Mouse (Mus musculus) monocyte, adult 5-6 weeks (primary cell): Measurements from ENCODE around the gene Abca2. TPM values are rescaled to one million over a fixed set of nuclear protein-coding genes. Genes with fewer than 3 reads are reported as not detected.

Experiments
- ATAC-seq: fragments of 153-309, 156-312 bp; replicated peaks from 2 replicates; pipeline ENCODE4 v1.8.0; 2017; ENCODE audit warnings: mild to moderate bottlenecking; ENCODE audit not compliant: low TSS enrichment, insufficient number of reproducible peaks, severe bottlenecking, poor library complexity, low FRiP score
- total RNA-seq: library from RNA; stranded (forward); fragments of 200-1000, 200-491, 200-594 nt; gene quantifications from 3 replicates; pipeline ENCODE4 v1.2.3, GENCODE M21; 2017

Abca2 gene
- total RNA-seq, 1 experiment from 2014 or later: 16.8 TPM

DNA sequence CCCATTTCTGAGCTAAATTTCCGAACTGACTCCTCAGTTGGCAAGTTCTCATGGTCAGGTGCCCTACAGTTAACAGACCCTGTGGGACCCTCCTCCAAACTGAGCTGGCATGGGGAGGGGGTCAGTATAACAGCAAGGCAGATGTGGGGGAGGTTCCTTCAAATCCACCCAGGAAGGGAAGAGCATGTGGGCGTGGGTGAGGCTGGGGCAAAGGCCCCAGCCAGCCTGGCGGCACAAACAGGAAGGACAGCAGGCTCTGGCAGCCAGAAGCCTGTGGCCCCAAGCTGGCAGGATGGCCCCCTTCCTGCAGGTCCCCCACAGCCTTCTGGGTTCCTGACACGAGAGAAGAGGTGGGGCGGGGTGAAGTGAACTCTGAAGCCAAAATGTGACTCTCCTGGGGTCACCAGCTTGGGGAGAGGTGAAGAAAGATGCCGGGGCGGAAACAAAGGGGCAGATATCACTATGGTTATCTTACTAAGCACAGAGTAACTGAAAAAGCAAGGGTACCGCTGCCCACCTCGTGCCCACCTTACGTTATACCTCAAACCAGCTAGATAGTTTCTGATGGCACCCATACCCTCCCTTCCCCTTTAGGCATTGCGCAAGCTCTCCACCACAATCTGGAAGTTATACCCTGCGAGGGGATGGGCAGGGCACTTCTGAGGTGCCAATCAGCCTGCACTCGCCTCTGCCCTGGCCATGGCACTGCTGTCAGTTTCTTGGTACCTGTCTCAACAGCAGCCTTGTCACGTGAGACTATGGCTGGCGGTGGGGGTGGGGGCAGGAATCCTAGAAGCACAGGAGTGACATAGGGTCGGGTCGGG, 5.7 kb upstream of the Abca2 start, which contains the start of gene Fut7:
Gene Fut7, plus strand, starts transcription at position 681 of the 824 bp plus-strand sequence.
- peak; percentile 64 for ATAC-seq

GRCm38 (mm10) chr2:25423626-25424025, 4.9 kb upstream of the Abca2 start:
- ATAC-seq: no peak

GRCm38 (mm10) chr2:25425481-25425880, 3.0 kb upstream of the Abca2 start:
- no peak for ATAC-seq

- peak; percentile 31 for ATAC-seq
Observed at GRCm38 (mm10) chr2:25426721-25427191, 1.7 kb upstream of the Abca2 start.

DNA sequence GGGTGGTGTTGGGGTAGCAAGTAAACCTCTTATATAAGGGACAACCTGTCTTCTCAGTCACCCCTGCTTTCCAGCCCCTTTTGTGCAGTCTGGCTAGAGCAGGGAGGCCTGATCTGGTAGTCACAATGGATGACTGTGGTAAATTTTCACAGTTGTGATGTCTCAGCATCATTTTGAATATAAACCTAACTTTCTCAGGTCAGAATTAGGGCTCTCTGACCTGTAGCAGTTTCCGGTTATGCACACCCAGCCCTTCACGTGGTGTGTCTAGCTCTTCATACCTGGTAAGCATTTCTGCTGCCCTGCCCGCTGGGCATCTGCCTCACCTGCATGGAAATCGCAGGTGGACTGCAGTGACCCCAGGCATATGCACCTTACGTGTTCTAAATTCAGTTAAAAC, 1.2 kb upstream of the Abca2 start:
- ATAC-seq: no peak

DNA sequence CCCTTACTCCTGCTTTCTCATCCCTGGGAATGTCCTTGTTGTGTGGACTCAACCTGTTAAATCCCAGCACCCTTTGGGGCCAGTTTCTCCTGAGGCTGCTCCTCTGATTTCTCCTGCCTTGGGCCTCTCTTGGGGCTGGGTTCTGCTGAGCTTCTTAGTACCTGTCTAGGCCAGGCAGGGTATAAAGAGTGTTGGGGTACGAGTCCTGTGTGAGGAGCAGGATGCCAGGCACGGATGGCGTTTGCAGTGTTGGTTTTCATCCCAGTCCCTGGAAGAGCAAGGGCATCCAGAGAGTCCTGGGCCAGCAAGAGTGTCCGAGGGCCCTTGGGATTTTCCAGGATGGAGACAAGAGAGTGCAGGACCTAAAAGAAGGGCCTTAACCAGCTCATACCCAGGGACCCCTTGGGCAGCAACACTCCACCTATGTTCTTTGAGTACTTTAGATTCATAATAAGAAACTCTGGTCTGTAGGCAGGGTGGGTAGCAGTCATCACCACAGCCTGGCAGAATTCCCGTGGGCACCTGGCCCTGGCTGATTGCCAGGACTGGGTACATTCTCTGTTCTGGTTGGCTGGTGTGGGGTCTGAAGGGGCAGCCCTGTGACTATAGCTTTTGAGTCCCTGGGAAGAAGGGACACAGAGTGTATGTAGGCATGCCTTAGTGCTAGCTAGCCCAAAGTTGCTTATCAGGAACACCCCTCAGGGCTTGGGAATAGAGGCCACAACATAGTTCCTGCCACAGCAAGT, 1.1 kb downstream of the Abca2 start:
- no peak for ATAC-seq

- ATAC-seq: no peak
Observed at GRCm38 (mm10) chr2:25430395-25431233, 2.1 kb downstream of the Abca2 start.

GRCm38 (mm10) chr2:25431308-25431855, 2.9 kb downstream of the Abca2 start:
- ATAC-seq: no peak

DNA sequence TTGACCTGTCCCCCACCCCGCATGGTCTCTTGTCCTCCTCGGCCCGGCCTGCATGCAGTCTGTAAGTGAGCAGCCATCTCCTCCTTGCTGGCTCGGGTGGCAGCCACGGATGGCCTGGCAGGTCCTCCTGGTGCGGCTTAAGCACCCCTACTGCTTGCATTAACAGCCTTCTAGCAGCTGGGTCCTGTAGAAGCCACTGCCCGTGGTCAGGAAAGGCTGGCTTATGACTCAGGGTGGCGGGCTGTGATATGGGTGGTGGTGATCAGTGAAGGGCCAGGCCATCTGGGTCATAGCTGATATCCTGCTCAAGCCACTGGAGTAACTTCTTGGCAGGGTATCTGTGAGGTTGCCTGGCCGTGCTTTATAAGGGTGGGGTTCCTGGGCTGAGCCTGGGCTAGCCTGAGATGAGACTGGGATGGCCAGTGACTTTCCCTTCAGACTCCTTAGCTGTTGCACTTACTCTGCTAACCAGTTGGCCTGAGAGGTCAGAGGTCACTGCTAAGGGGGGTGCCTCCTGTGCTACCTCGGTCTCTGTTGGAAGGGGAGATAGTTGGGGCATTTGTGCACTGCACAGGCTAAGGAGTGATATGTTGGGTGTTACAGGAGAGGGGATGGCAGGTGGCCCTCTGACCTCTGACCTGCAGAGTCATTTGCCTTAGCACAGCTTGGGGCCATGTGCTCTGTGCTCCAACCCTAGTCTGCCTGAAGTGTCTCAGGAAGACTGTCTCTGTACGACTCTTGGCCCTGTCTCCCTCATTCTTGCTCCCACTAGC, 4.0 kb downstream of the Abca2 start:
- no peak for ATAC-seq

- no peak for ATAC-seq
Observed at GRCm38 (mm10) chr2:25433101-25433500, 4.6 kb downstream of the Abca2 start.

DNA sequence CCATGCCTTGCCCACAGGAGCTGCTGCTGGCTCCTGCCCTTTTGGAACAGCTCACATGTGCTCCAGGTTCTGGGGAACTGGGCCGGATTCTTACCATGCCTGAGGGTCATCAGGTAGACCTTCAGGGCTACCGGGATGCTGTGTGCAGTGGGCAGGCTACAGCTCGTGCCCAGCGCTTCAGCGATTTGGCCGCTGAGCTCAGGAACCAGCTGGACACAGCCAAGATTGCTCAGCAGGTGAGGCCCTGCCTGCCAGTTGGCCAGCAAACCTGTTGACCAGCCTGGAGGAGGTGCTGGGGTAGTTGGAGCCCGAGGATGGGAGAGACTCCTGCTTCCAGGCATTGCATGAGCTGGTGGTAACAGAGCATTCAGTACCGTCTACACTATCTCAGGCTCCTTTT, 5.8 kb downstream of the Abca2 start:
- no peak for ATAC-seq

- no peak for ATAC-seq
Observed at GRCm38 (mm10) chr2:25436286-25436820, 7.8 kb downstream of the Abca2 start.

DNA sequence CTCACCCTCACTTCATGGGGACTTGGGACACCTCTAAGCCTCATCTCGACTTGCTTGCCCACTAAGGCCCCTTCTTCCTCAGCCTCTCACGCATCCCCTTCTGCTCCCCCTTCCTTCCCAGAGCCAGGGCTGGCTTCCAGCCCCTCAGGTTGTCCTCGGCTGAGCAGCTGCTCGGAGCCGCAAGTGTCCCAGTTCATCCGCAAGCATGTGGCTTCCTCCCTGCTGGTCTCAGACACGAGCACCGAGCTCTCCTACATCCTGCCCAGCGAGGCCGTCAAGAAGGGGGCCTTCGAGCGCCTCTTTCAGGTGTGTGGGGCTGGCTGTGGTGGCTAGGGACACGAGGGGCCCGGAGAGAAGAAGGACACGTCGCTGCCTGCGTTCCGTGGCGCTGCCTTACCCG, 12.6 kb downstream of the Abca2 start:
- no peak for ATAC-seq

DNA sequence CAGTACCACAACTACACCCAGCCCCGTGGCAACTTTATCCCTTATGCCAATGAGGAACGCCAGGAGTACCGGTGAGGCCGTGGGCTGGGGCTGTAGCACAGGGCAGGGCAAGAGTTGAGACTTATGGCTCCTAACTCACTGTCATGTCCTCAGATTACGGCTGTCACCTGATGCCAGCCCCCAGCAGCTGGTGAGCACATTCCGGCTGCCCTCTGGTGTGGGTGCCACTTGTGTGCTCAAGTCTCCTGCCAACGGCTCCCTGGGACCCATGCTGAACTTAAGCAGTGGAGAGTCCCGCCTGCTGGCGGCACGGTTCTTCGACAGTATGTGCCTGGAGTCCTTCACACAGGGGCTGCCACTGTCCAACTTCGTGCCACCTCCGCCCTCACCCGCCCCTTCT, 14.2 kb downstream of the Abca2 start:
- no peak for ATAC-seq

DNA sequence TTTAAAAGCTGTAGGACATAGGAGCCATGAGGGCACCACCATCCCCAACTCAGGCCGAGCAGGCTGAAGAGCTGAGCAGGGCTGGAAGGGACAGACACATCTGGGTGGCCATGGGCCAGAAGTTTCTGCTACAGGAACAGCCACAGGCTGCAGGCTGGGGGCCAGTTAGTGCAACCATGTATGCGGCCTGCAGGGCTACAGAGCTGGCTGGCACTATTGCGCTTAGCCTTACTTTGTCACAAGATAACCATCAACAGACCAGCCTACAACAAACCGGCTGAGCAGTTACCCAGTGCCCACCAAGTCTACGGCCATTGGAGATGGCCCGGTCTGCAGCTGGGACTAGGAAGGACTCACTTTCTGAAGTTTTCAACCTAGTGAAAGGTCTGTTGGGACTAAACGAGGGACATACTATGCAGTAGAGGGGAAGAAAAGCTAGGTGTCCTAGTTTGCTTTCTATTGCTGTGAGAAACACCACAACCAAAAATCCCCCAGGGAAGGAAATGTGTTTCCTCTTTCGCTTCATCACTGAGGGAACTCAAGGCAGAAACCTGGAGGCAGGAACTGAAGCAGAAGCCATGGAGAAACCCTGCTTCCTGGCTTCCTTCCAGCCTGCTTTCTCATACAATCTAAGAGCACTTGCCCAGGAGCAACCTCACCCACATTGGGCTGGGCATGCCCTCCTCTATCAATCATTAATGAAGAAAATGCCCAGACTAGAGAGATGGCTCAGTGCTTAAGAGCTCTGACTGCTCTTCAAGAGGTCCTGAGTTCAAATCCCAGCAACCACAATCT, 22.5 kb downstream of the Abca2 start:
- ATAC-seq: no peak

DNA sequence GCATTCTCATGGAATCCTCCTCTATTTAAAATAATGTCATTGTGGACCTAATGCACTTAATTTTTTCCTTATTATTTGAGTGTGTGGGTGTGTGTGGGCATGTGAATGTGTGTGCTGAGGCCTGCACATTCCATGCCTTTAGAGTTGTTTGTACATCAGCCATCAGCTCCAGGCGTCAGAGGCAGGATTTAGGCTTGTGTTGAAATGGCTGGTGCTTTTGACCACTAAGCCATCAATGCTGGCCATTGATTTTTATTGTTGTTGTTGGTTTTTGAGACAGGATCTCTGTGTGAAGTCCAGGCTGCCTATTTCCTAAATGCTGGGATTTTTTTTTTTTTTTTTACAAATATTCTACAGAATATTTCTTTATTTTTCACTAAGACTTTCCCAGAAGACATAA, 24.4 kb downstream of the Abca2 start:
- ATAC-seq: no peak
